Mouse (Mus musculus) lung, embryonic 14.5 days (tissue): ENCODE results near the gene Ntsr1. TPM values are rescaled to one million over a fixed set of nuclear protein-coding genes. Genes with fewer than 3 reads are reported as not detected.

Source experiments
- ATAC-seq: fragments of 200-750 bp; cut with Nextera tagmentation; 2 replicates; pipeline ENCODE4 v1.8.0; 2017; ENCODE audit warnings: mild to moderate bottlenecking, moderate TSS enrichment, moderate library complexity; ENCODE audit not compliant: insufficient read depth
- DNase-seq: peaks from one replicate; pipeline ENCODE4 v3.0.0-alpha.2; 2015
- H3K27ac ChIP-seq: fragments of 300-500 bp; sonication (generic); 2 replicates; pipeline ENCODE4 v1.5.1; 2014; ENCODE audit warnings: low read depth, mild to moderate bottlenecking, moderate library complexity
- H3K27me3 ChIP-seq: fragments of 300-500 bp; sonication (generic); 2 replicates; pipeline ENCODE4 v1.6.1; 2014; ENCODE audit warnings: low read length, control low read depth; ENCODE audit not compliant: insufficient read depth
- H3K36me3 ChIP-seq: fragments of 300-500 bp; sonication (generic); 2 replicates; pipeline ENCODE4 v1.6.1; 2014; ENCODE audit warnings: control low read depth; ENCODE audit not compliant: insufficient read depth
- H3K4me1 ChIP-seq: fragments of 300-500 bp; sonication (generic); 2 replicates; pipeline ENCODE4 v1.6.1; 2014; ENCODE audit warnings: antibody characterized with exemption, control low read depth; ENCODE audit not compliant: insufficient read depth
- H3K4me2 ChIP-seq: fragments of 300-500 bp; sonication (generic); 2 replicates; pipeline ENCODE4 v1.6.1; 2014; ENCODE audit warnings: mild to moderate bottlenecking
- H3K4me3 ChIP-seq: fragments of 300-500 bp; sonication (generic); 2 replicates; pipeline ENCODE4 v1.5.1; 2014; ENCODE audit warnings: low read depth, low read length
- H3K9ac ChIP-seq: fragments of 300-500 bp; sonication (generic); 2 replicates; pipeline ENCODE4 v1.6.1; 2014
- H3K9me3 ChIP-seq: fragments of 300-500 bp; sonication (generic); 2 replicates; pipeline ENCODE4 v1.6.1; 2016; ENCODE audit warnings: low read depth, low read length, control low read depth
- CTCF ChIP-seq: IDR thresholded peaks from 2 replicates; pipeline ENCODE4 v1.5.1; 2016; ENCODE audit warnings: antibody characterized with exemption, low read depth
- WGBS: fragments of 180-500 bp; shearing (Covaris S2); extraction: QIAGEN DNeasy Blood & Tissue Kit; methylation state at CpG from one replicate; pipeline ENCODE4 v1.1.7; 2014; 5-methylcytosine and 5-hydroxymethylcytosine counted together
- polyA plus RNA-seq: library from polyadenylated mRNA; unstranded; fragments of >200 nt; fragmentation: Nextera tagmentation; extraction: Ambion mirVana; gene quantifications from 2 replicates; pipeline ENCODE4 v1.2.1, GENCODE M21; 2014

Ntsr1 gene
- polyA plus RNA-seq, 1 experiment from 2014 or later: 2.6 TPM

GRCm38 (mm10) chr2:180506281-180506680 lies 6.5 kb downstream of the Ntsr1 start:
- Histone ChIP-seq H3K4me3 (no peak overlapping the region), H3K27me3 (peaks cover 2% of the 10 kb centered on the region), H3K9me3 (no peaks in the 10 kb centered on the region), H3K27ac (no peak overlapping the region), H3K9ac (no peak overlapping the region), H3K36me3 (no peaks in the 10 kb centered on the region), H3K4me1 (peaks cover 11% of the 10 kb centered on the region; the same call in 1 of the 2 replicates), H3K4me2 (no peak overlapping the region)
- 77% methylated on average over 5 of the region's 5 CpGs for WGBS
- ATAC-seq (no peak), DNase-seq (no peak)
- no peak for TF ChIP-seq CTCF

GRCm38 (mm10) chr2:180508455-180509115 lies 8.8 kb downstream of the Ntsr1 start:
- H3K4me2 ChIP-seq: no peak overlapping the region
- no peaks in the 10 kb centered on the region for H3K36me3 ChIP-seq
- no peak for TF ChIP-seq CTCF
- 71% methylated on average over 14 of the region's 14 CpGs for WGBS
- no peak overlapping the region for H3K4me3 ChIP-seq
- no peak overlapping the region for H3K9ac ChIP-seq
- DNase-seq (no peak), ATAC-seq (no peak)
- H3K9me3 ChIP-seq: no peaks in the 10 kb centered on the region
- H3K4me1 ChIP-seq: peaks cover 4% of the 10 kb centered on the region; the same call in 1 of the 2 replicates
- H3K27ac ChIP-seq: no peak overlapping the region
- no peaks in the 10 kb centered on the region for H3K27me3 ChIP-seq

GRCm38 (mm10) chr2:180510867-180511266 lies 11.1 kb downstream of the Ntsr1 start:
- H3K9ac ChIP-seq: no peak overlapping the region
- no peaks in the 10 kb centered on the region for H3K27me3 ChIP-seq
- ATAC-seq (no peak), DNase-seq (no peak)
- H3K4me2 ChIP-seq: no peak overlapping the region
- no peak overlapping the region for H3K4me3 ChIP-seq
- H3K27ac ChIP-seq: no peak overlapping the region
- H3K36me3 ChIP-seq: no peaks in the 10 kb centered on the region
- H3K4me1 ChIP-seq: peaks cover 4% of the 10 kb centered on the region; the same call in 1 of the 2 replicates
- WGBS: 56% methylated on average over 5 of the region's 5 CpGs
- no peaks in the 10 kb centered on the region for H3K9me3 ChIP-seq
- TF ChIP-seq CTCF: no peak

GRCm38 (mm10) chr2:180511875-180512661 lies 12.3 kb downstream of the Ntsr1 start:
- Histone ChIP-seq H3K36me3 (no peaks in the 10 kb centered on the region), H3K4me1 (peaks cover 4% of the 10 kb centered on the region; the same call in 1 of the 2 replicates), H3K9me3 (no peaks in the 10 kb centered on the region), H3K9ac (no peak overlapping the region), H3K4me2 (no peak overlapping the region), H3K27me3 (no peaks in the 10 kb centered on the region), H3K4me3 (no peak overlapping the region), H3K27ac (no peak overlapping the region)
- no peak for TF ChIP-seq CTCF
- ATAC-seq (no peak), DNase-seq (peak; percentile 68)
- 32% methylated on average over 13 of the region's 13 CpGs for WGBS

- no peak overlapping the region for H3K9ac ChIP-seq
- no peaks in the 10 kb centered on the region for H3K9me3 ChIP-seq
- peak; percentile 76; the same call in 1 of the 2 replicates for ATAC-seq
- no peak overlapping the region for H3K27ac ChIP-seq
- TF ChIP-seq CTCF: no peak
- no peak overlapping the region for H3K4me2 ChIP-seq
- WGBS: 32% methylated on average over 3 of the region's 3 CpGs
- H3K36me3 ChIP-seq: no peaks in the 10 kb centered on the region
- H3K27me3 ChIP-seq: no peaks in the 10 kb centered on the region
- H3K4me3 ChIP-seq: no peak overlapping the region
- DNase-seq: peak; percentile 78
- H3K4me1 ChIP-seq: peaks cover 4% of the 10 kb centered on the region; the same call in 1 of the 2 replicates
Measured at GRCm38 (mm10) chr2:180513019-180513418, 13.2 kb downstream of the Ntsr1 start.

- DNase-seq (no peak), ATAC-seq (no peak)
- Histone ChIP-seq H3K27me3 (no peaks in the 10 kb centered on the region), H3K9me3 (no peaks in the 10 kb centered on the region), H3K9ac (no peak overlapping the region; the same call in 1 of the 2 replicates), H3K4me1 (peaks cover 4% of the 10 kb centered on the region; the same call in 1 of the 2 replicates), H3K4me2 (no peak overlapping the region), H3K4me3 (no peak overlapping the region), H3K27ac (no peak overlapping the region), H3K36me3 (no peaks in the 10 kb centered on the region)
- no peak for TF ChIP-seq CTCF
- 59% methylated on average over 4 of the region's 4 CpGs for WGBS
Measured at GRCm38 (mm10) chr2:180513835-180514234, 14.1 kb downstream of the Ntsr1 start.
